Mouse (Mus musculus): ENCODE data around the gene Cdc42ep1. TPM values are rescaled to one million over a fixed set of nuclear protein-coding genes. Genes with fewer than 3 reads are reported as not detected.

Gene Cdc42ep1
- polyA plus RNA-seq, 1 experiment from 2014 or later = 30.1 TPM

DNA sequence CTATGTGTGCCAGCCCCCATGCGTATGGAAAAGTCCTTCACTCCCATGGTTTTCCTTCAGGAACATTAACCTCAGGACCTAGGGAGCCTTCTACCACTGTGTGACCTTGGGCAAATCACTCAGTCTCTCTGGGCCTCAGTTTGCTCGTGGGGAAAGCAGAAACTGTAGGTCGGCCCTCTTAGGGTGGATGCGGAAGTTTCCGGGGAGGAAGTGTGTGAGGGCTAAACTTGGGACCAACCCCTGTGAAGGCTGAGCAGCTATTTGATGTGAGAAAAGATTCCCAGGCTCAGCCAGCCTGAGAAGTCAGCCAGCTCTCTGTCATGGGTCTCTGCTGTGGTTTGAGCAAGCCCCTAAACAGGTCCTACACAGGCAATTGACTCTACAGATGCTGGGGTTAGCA, 19.9 kb downstream of the Cdc42ep1 start:
- no peak overlapping the region for H3K4me3 ChIP-seq (ENCODE audit: control insufficient read depth in 1 of 2, insufficient read depth in 1 of 2, low read depth in 1 of 2, low read length in 2 of 2)
- peaks cover 6 to 7% of the 10 kb centered on the region in 2 experiments for H3K4me1 ChIP-seq (ENCODE audit: control insufficient read depth in 2 of 2, insufficient read depth in 2 of 2, low read length in 2 of 2)
- H3K27me3 ChIP-seq (ENCODE audit: control insufficient read depth, insufficient read depth, low read length) = no peaks in the 10 kb centered on the region
- no peaks in the 10 kb centered on the region for H3K36me3 ChIP-seq (ENCODE audit: control insufficient read depth, insufficient read depth, low read length)
- H3K4me2 ChIP-seq (ENCODE audit: low read length) = no peak overlapping the region
- WGBS = 83% methylated on average over 5 of the region's 5 CpGs
- no peak overlapping the region for H3K9ac ChIP-seq (ENCODE audit: low read length)
- H3K27ac ChIP-seq (replicated peaks in 1 of 2; ENCODE audit: control insufficient read depth in 1 of 2, insufficient read depth in 1 of 2, low read depth in 2 of 2, low read length in 2 of 2) = no peak overlapping the region
- no peak for ATAC-seq (ENCODE audit: insufficient number of reproducible peaks, insufficient read depth, low FRiP score, low read depth)
- H3K9me3 ChIP-seq (ENCODE audit: control insufficient read depth, low read length) = no peaks in the 10 kb centered on the region

DNA sequence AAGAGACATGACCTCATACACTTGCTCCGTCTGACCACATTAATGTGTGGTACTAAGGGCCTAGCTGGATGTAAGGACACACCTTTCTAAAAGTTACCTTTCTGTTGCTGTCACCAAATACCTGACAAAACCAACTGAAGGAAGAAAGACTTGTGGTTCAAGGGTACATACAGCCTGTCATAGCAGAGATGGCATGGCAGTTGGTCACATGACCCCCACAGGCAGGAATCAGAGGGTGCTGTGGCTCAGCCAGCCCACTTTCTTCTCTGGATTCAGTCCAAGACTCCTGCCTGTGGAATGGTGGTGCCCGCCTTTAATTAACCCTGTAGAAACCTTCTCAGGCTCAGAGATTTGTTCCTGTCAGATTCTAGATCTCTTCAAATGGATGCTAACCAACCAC, 20.7 kb downstream of the Cdc42ep1 start:
- no peaks in the 10 kb centered on the region for H3K9me3 ChIP-seq (ENCODE audit: control insufficient read depth, low read length)
- H3K36me3 ChIP-seq (ENCODE audit: control insufficient read depth, insufficient read depth, low read length) = no peaks in the 10 kb centered on the region
- H3K4me2 ChIP-seq (ENCODE audit: low read length) = no peak overlapping the region
- no peak overlapping the region for H3K9ac ChIP-seq (ENCODE audit: low read length)
- no peaks in the 10 kb centered on the region for H3K27me3 ChIP-seq (ENCODE audit: control insufficient read depth, insufficient read depth, low read length)
- H3K4me3 ChIP-seq (ENCODE audit: control insufficient read depth in 1 of 2, insufficient read depth in 1 of 2, low read depth in 1 of 2, low read length in 2 of 2) = no peak overlapping the region
- 48% methylated on average over 2 of the region's 2 CpGs for WGBS
- H3K27ac ChIP-seq (replicated peaks in 1 of 2; ENCODE audit: control insufficient read depth in 1 of 2, insufficient read depth in 1 of 2, low read depth in 2 of 2, low read length in 2 of 2) = no peak overlapping the region
- peaks cover 7 to 8% of the 10 kb centered on the region in 2 experiments for H3K4me1 ChIP-seq (ENCODE audit: control insufficient read depth in 2 of 2, insufficient read depth in 2 of 2, low read length in 2 of 2)
- ATAC-seq (ENCODE audit: insufficient number of reproducible peaks, insufficient read depth, low FRiP score, low read depth) = no peak

DNA sequence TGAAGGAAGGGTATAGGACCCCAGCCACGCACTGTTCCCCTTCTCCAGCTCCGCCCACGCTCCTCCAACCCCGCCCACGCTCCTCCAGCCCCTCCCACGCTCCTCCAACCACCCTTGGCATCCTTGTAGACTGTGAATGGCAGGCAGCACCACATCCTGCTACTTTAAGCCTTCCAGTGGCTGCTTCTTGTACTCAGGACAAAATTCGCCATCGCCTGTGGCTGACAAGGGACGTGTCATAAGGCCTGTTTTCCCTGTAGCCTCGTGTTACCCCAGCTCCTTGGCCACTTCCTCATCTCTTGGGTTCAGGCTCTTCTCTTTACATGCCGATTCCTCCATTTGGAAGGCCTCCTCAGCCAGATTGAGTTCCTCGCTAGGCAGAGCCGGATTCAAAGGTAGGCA, 21.4 kb downstream of the Cdc42ep1 start:
- H3K9ac ChIP-seq (ENCODE audit: low read length) = no peak overlapping the region
- WGBS = 48% methylated on average over 13 of the region's 13 CpGs
- H3K36me3 ChIP-seq (ENCODE audit: control insufficient read depth, insufficient read depth, low read length) = no peaks in the 10 kb centered on the region
- H3K4me2 ChIP-seq (ENCODE audit: low read length) = no peak overlapping the region
- ATAC-seq (ENCODE audit: insufficient number of reproducible peaks, insufficient read depth, low FRiP score, low read depth) = no peak
- H3K27ac ChIP-seq (replicated peaks in 1 of 2; ENCODE audit: control insufficient read depth in 1 of 2, insufficient read depth in 1 of 2, low read depth in 2 of 2, low read length in 2 of 2) = no peak overlapping the region
- H3K9me3 ChIP-seq (ENCODE audit: control insufficient read depth, low read length) = no peaks in the 10 kb centered on the region
- no peak overlapping the region for H3K4me3 ChIP-seq (ENCODE audit: control insufficient read depth in 1 of 2, insufficient read depth in 1 of 2, low read depth in 1 of 2, low read length in 2 of 2)
- peaks cover 11 to 12% of the 10 kb centered on the region in 2 experiments for H3K4me1 ChIP-seq (ENCODE audit: control insufficient read depth in 2 of 2, insufficient read depth in 2 of 2, low read length in 2 of 2)
- no peaks in the 10 kb centered on the region for H3K27me3 ChIP-seq (ENCODE audit: control insufficient read depth, insufficient read depth, low read length)

DNA sequence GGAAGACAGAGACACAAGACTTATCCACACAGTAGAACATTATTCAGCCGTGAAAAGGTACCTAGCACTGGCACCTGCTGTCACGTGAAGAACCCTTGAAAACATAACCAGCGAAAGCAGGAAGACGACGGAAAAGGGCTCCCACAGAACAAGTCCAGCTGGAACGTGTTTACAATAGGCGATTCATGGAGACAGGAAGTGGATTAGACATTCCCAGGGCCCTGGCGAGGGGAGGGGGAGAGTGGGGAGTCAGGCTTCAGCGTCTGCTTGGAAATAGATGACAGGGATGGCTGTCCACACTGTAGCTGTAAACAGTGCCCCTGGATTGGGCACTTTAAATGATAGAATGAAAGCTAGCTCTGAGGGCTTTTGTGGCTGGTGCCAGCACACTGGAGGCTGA, 26.0 kb downstream of the Cdc42ep1 start:
- Histone ChIP-seq H3K4me2 (ENCODE audit: low read length) (no peak overlapping the region; the same call in 1 of the 2 replicates), H3K27ac (replicated peaks in 1 of 2; ENCODE audit: control insufficient read depth in 1 of 2, insufficient read depth in 1 of 2, low read depth in 2 of 2, low read length in 2 of 2) (peak overlapping the region; percentile 75), H3K9me3 (ENCODE audit: control insufficient read depth, low read length) (no peaks in the 10 kb centered on the region), H3K4me1 (ENCODE audit: control insufficient read depth in 2 of 2, insufficient read depth in 2 of 2, low read length in 2 of 2) (peaks cover 10 to 13% of the 10 kb centered on the region in 2 experiments), H3K36me3 (ENCODE audit: control insufficient read depth, insufficient read depth, low read length) (no peaks in the 10 kb centered on the region), H3K4me3 (ENCODE audit: control insufficient read depth in 1 of 2, insufficient read depth in 1 of 2, low read depth in 1 of 2, low read length in 2 of 2) (no peak overlapping the region), H3K27me3 (ENCODE audit: control insufficient read depth, insufficient read depth, low read length) (no peaks in the 10 kb centered on the region), H3K9ac (ENCODE audit: low read length) (no peak overlapping the region; the same call in 1 of the 2 replicates)
- 32% methylated on average over 9 of the region's 9 CpGs for WGBS
- peak; percentile 41 for ATAC-seq (ENCODE audit: insufficient number of reproducible peaks, insufficient read depth, low FRiP score, low read depth)

DNA sequence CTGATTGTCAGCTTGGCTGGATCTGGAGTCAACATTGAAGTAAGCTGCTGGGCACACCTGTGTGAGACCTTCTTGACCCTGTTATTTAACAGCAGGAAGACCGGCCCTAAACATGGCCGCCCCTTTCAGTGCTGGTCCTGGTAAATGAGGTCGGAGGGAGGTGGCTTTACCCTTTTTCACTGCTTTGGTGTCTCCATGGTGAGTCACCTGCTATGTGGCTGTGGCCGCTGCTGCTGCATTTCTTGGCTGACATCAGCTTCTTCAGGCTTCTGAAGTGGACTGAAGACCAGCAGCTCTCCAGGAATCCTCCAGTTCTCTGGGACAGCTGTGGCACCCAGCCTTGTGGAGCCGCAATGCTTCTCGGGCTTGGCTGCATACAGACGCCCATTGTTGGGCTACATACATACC, 26.4 kb downstream of the Cdc42ep1 start:
- Histone ChIP-seq H3K9me3 (ENCODE audit: control insufficient read depth, low read length) (no peaks in the 10 kb centered on the region), H3K27me3 (ENCODE audit: control insufficient read depth, insufficient read depth, low read length) (no peaks in the 10 kb centered on the region), H3K27ac (replicated peaks in 1 of 2; ENCODE audit: control insufficient read depth in 1 of 2, insufficient read depth in 1 of 2, low read depth in 2 of 2, low read length in 2 of 2) (peak overlapping the region; percentile 75), H3K4me1 (ENCODE audit: control insufficient read depth in 2 of 2, insufficient read depth in 2 of 2, low read length in 2 of 2) (peaks cover 8 to 9% of the 10 kb centered on the region in 2 experiments), H3K4me3 (ENCODE audit: control insufficient read depth in 1 of 2, insufficient read depth in 1 of 2, low read depth in 1 of 2, low read length in 2 of 2) (no peak overlapping the region), H3K9ac (ENCODE audit: low read length) (no peak overlapping the region; the same call in 1 of the 2 replicates), H3K36me3 (ENCODE audit: control insufficient read depth, insufficient read depth, low read length) (no peaks in the 10 kb centered on the region), H3K4me2 (ENCODE audit: low read length) (no peak overlapping the region; the same call in 1 of the 2 replicates)
- WGBS = 66% methylated on average over 7 of the region's 7 CpGs
- no peak for ATAC-seq (ENCODE audit: insufficient number of reproducible peaks, insufficient read depth, low FRiP score, low read depth)

DNA sequence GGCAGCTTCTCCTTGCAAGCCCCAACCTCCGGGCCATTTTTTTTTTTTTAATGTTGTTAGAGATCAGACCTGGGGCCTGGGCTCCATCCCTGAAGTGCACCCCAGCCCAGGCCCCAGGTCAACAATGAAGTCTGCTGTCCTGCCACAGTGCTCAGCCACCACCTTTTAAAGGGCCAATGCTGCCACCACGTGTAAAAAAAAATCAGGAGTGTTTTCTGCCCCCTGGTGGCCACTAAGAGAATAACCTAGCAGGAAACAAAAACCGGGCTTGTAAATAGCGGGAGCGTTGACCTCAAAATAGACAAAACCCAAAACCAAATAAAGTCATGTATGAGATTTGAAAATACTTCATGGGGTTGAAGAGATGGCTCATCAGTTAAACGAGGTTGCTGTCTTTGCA, 27.4 kb downstream of the Cdc42ep1 start:
- Histone ChIP-seq H3K4me3 (ENCODE audit: control insufficient read depth in 1 of 2, insufficient read depth in 1 of 2, low read depth in 1 of 2, low read length in 2 of 2) (no peak overlapping the region), H3K9ac (ENCODE audit: low read length) (no peak overlapping the region), H3K9me3 (ENCODE audit: control insufficient read depth, low read length) (no peaks in the 10 kb centered on the region), H3K4me1 (ENCODE audit: control insufficient read depth in 2 of 2, insufficient read depth in 2 of 2, low read length in 2 of 2) (peaks cover 9% of the 10 kb centered on the region in 2 experiments), H3K27ac (replicated peaks in 1 of 2; ENCODE audit: control insufficient read depth in 1 of 2, insufficient read depth in 1 of 2, low read depth in 2 of 2, low read length in 2 of 2) (no peak overlapping the region), H3K4me2 (ENCODE audit: low read length) (no peak overlapping the region), H3K36me3 (ENCODE audit: control insufficient read depth, insufficient read depth, low read length) (no peaks in the 10 kb centered on the region), H3K27me3 (ENCODE audit: control insufficient read depth, insufficient read depth, low read length) (no peaks in the 10 kb centered on the region)
- WGBS = 25% methylated on average over 6 of the region's 6 CpGs
- no peak for ATAC-seq (ENCODE audit: insufficient number of reproducible peaks, insufficient read depth, low FRiP score, low read depth)

DNA sequence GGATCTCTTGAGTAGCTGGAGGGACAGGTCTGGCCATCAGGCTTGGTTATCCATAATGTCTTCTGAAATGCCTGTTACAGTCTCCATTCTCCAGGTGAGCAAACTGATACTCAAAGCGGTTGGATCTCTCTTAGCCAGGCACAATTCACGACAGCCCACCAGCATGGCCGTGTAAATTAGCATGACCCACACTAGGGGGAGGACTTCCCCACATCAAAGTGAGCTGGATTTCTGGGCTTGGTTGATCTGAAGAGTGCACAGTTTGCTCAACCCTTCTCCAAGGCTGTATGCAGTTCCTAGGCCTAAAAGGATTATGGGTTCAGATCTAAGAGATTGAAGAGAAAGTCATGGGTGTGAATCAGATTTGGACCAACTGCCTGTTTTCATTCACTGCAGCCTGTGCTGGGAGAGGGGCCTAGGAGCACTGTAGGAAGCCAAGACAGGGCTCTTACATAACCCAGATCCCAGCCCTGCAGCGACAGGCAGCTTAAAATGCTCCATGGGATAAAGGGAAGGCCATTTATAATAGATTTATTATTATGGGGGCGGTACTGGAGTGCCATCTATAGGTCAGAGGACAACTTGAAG, 29.7 kb downstream of the Cdc42ep1 start:
- 38% methylated on average over 5 of the region's 5 CpGs for WGBS
- Histone ChIP-seq H3K9ac (ENCODE audit: low read length) (no peak overlapping the region), H3K4me3 (ENCODE audit: control insufficient read depth in 1 of 2, insufficient read depth in 1 of 2, low read depth in 1 of 2, low read length in 2 of 2) (no peak overlapping the region), H3K4me1 (ENCODE audit: control insufficient read depth in 2 of 2, insufficient read depth in 2 of 2, low read length in 2 of 2) (peaks cover 13 to 19% of the 10 kb centered on the region in 2 experiments), H3K27ac (replicated peaks in 1 of 2; ENCODE audit: control insufficient read depth in 1 of 2, insufficient read depth in 1 of 2, low read depth in 2 of 2, low read length in 2 of 2) (no peak overlapping the region), H3K9me3 (ENCODE audit: control insufficient read depth, low read length) (no peaks in the 10 kb centered on the region), H3K4me2 (ENCODE audit: low read length) (no peak overlapping the region), H3K36me3 (ENCODE audit: control insufficient read depth, insufficient read depth, low read length) (no peaks in the 10 kb centered on the region), H3K27me3 (ENCODE audit: control insufficient read depth, insufficient read depth, low read length) (no peaks in the 10 kb centered on the region)
- ATAC-seq (ENCODE audit: insufficient number of reproducible peaks, insufficient read depth, low FRiP score, low read depth) = no peak
